Mouse (Mus musculus) CD4-positive, CD25-positive, alpha-beta regulatory T cell, adult 2 months (primary cell): ENCODE measurements around the gene Sdk2.

Experiments used
- DNase-seq: peaks from one replicate; pipeline ENCODE4 v3.0.0-alpha.2; 2012; ENCODE audit warnings: low read depth, low spot score

Gene Sdk2

GRCm38 (mm10) chr11:113928831-113929230 is 138.0 kb downstream of the Sdk2 start:
- DNase-seq, result no peak

GRCm38 (mm10) chr11:113928291-113928690 is 138.6 kb downstream of the Sdk2 start:
- DNase-seq, result no peak

GRCm38 (mm10) chr11:113927826-113928225 is 139.0 kb downstream of the Sdk2 start:
- no peak for DNase-seq

GRCm38 (mm10) chr11:113927231-113927630 is 139.6 kb downstream of the Sdk2 start:
- DNase-seq, result no peak

- DNase-seq, result no peak
These were observed 143.7 kb downstream of the Sdk2 start for GRCm38 (mm10) chr11:113923137-113923536.

GRCm38 (mm10) chr11:113903131-113903860 is 163.6 kb downstream of the Sdk2 start:
- DNase-seq, result no peak

- DNase-seq, result no peak
These were observed 164.9 kb downstream of the Sdk2 start for GRCm38 (mm10) chr11:113901906-113902305.

GRCm38 (mm10) chr11:113898671-113899070 is 168.2 kb downstream of the Sdk2 start:
- no peak for DNase-seq

GRCm38 (mm10) chr11:113896006-113896405 is 170.8 kb downstream of the Sdk2 start:
- DNase-seq, result no peak

- DNase-seq, result no peak
These were observed 173.9 kb downstream of the Sdk2 start for GRCm38 (mm10) chr11:113892924-113893323.

GRCm38 (mm10) chr11:113892067-113892466 is 174.8 kb downstream of the Sdk2 start:
- no peak for DNase-seq

GRCm38 (mm10) chr11:113888156-113888750 is 178.6 kb downstream of the Sdk2 start:
- DNase-seq, result no peak

GRCm38 (mm10) chr11:113886299-113886698 is 180.5 kb downstream of the Sdk2 start:
- no peak for DNase-seq

GRCm38 (mm10) chr11:113884962-113885361 is 181.9 kb downstream of the Sdk2 start:
- DNase-seq, result no peak

- DNase-seq, result no peak
These were observed 183.8 kb downstream of the Sdk2 start for GRCm38 (mm10) chr11:113883031-113883430.

GRCm38 (mm10) chr11:113881864-113882263 is 185.0 kb downstream of the Sdk2 start:
- no peak for DNase-seq

GRCm38 (mm10) chr11:113867066-113867465 is 199.8 kb downstream of the Sdk2 start:
- DNase-seq, result no peak

GRCm38 (mm10) chr11:113865627-113866026 is 201.2 kb downstream of the Sdk2 start:
- peak; percentile 73 for DNase-seq

GRCm38 (mm10) chr11:113863408-113863807 is 203.4 kb downstream of the Sdk2 start:
- DNase-seq, result peak; percentile 43

GRCm38 (mm10) chr11:113855661-113856060 is 211.2 kb downstream of the Sdk2 start:
- no peak for DNase-seq

GRCm38 (mm10) chr11:113851750-113852149 is 215.1 kb downstream of the Sdk2 start:
- no peak for DNase-seq

GRCm38 (mm10) chr11:113849322-113849721 is 217.5 kb downstream of the Sdk2 start:
- DNase-seq, result no peak

- no peak for DNase-seq
These were observed 222.9 kb downstream of the Sdk2 start for GRCm38 (mm10) chr11:113843920-113844319.
